Mouse (Mus musculus): ENCODE results near the gene Agmat. TPM values are rescaled to one million over a fixed set of nuclear protein-coding genes. Genes with fewer than 3 reads are reported as not detected.
A peak's percentile ranks its signal among the peaks of the same experiment; 100 is the strongest.

Gene Agmat
- total RNA-seq (2022), result 10 to 100 TPM in 3 of 4 experiments, 1 to 10 TPM in 1; 9.4 to 59.0 (median 32.8) TPM

DNA sequence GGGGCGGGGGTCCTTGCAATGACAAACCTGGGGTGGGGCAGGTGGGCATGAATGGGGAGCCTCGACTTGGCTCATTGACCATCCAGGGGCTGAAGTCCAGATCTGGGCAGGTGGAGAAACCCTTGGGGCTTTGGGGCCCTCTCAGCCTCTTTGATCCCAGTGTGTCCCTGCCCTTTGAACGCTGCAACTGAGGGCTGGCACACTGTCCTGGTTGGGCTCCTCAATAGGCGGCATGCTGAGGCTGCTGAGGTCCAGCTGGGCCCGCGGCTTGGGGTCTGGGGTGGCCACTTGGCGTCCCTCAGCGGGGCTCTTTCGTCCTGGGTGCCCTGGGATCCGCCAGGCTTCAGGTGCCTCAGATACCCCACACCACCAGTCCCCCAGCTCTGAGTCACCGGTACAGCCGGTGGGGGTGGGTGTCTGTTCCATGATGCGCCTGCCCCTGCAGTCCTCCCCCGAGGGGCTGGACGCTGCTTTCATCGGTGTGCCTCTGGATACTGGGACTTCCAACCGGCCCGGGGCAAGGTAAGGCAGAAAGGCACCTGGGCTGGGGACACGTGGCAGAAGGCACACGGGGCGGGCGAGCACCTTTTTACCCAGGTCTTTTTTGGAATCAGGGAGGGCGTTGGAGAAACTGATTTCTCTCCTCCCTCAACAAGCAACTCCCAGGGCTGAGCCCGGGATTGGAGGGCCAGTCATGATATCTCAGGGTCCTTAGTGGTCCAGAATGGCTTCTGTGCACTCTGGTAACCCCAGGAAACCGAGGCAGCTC is at the start of gene Agmat:
Agmat (plus strand) TSS at position 95 of the 769 bp plus-strand sequence.
- DNase-seq, result no peak

DNA sequence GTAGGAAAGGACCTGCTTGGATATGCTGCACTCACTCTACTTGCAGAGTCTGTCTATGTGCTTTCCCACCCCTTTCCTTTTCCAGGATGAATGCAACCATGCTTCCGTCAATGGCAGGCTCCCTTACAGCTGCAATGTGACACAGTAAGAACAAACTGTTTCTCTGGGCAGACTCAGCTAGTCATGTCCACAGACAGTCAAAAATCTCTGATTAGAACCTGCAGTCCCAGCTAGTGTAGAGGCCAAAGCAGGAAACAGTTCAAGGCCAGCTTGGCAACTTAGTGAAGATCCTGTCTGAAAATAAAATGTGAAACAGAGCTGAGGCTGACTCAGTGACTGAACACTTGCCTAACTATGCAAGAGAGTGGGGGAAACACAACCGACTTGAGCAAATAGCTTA is 41.8 kb upstream of the Agmat start:
- peak; percentile 41 for DNase-seq

DNA sequence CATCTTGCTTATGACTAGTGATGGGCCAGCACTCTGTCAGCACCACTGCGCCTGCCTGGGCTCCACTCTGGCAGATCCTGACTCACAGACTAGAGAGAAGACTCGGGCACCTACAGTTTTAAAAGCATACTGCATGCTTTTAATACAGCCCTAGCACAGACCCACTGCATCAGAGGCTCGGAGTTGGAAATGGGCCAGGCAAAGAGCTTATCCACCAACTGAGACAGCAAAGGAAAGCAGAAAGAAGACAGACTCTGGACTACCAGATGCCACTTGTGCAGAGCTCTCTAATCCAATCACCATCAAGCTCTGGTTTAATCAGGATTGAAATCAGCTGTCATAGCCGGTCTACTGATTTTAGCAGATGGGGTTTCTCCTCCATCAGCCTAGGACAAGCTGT is 41.1 kb upstream of the Agmat start:
- DNase-seq, result no peak

DNA sequence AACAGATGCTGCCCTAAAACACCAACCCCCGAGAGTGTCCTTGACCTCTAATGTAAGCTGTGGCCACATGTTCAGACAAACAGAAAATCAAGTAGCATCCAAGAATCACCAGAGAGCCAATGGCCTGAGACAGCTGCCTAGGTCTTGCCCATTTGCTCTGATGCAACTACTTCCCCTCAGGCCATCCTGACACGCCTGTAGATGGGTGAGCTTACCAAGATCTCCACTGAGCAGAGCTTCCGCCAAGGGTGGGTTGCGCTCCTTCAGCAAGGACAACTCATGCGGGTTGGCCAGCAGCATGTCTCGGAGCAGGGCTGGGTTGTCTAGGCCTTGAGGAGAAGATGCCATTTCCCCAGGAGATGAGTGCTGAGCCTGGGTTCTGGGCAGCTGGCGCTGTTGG is 38.5 kb upstream of the Agmat start:
- DNase-seq, result no peak

DNA sequence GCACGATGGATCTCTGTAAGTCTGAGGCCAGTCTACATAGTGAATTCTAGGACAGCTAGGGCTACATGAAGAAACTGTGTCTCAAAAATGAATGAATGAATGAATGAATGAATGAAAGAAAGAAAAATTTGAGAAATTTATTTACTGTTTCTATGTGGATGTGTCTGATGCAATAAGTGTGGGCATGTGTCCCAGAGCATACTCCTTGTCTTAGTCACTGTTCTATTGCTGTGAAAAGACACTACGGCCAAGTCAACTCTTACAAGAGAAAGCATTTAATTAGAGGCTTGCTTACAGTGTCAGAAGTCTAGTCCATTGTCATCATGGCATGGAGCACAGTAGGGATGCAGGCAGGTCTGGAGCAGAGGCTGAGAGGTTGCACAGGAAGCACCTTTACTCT is 37.5 kb upstream of the Agmat start:
- DNase-seq, result no peak

DNA sequence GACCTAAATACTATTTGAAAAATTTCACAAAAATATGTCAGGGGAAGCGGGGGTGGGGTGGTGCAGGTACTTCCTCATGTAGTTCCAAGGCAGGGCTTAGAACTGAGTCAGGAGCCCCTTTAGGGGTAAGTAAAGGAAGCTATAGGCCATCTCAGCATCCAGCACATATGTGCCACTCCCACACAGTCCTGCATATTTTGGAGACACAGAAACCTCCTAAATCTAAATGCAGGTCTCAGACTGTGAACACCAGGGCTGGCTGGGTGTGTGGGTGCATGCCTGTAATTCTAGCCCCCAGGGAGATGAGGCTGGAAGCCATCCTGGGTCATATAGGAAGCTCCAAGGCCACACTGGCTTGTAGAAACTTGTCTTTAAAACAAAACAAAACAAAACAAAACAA is 35.2 kb upstream of the Agmat start:
- DNase-seq, result no peak

DNA sequence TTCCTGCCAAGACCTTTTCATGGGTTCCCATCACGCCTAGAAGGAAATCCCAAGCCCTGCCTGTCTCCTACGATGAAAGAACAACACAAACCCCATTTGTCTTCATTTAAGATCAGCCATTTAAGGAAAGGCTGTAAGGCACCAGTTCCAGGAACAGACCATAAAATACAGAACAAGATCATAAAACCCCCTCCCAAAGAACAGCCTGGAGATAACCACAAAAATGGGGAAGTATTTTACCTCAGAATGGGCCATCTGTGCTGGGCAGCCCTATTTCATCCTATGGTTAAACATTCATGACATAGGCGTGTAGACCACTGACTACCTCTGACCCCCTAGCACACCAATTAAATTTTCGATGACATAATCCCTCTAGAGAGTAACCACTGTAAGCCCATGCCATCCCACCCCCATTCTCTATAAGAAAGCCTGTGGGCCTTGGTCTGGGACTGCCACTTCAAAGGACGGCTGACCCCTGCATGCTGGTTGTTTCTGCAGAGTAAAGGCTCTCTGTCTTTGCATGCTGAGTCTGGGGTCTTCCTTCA is 32.8 kb upstream of the Agmat start:
- DNase-seq, result no peak

DNA sequence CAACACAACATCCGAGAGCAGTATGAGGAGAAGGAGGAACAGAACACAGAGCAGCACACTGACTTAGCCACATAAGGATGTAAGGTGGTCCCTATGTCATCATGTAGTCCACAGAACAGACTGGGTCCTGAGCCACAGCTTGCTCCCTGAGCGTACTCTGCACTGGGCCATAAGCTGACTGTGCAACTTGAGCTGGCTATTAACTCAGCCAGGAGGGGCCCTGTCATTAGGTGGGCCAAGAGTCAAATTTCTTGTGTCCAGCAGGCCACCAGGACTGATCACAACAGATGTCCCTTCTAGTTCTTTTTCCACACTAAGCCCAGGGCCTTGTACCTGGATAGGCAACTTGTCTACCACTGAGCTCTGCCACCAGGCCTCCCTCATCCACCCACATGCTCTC is 31.4 kb upstream of the Agmat start:
- DNase-seq, result no peak

DNA sequence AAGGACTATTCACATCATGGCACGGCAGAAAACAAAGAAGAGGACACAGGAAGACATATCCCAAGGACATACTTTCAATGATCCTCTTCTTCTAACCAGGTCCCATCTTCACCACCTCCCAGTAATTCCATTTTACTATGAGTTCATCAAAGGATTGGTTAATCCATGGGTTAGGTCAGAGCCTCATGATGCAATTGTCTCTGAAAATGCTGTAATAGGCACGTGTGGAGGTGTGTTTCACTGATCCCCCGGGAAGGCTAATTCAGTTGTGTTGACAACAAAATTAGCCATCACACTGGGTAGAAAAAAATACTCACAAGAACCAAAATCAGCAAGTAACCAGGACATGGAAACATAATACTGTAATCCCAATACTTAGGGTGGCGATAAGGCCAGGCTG is 28.8 kb upstream of the Agmat start:
- DNase-seq, result no peak

DNA sequence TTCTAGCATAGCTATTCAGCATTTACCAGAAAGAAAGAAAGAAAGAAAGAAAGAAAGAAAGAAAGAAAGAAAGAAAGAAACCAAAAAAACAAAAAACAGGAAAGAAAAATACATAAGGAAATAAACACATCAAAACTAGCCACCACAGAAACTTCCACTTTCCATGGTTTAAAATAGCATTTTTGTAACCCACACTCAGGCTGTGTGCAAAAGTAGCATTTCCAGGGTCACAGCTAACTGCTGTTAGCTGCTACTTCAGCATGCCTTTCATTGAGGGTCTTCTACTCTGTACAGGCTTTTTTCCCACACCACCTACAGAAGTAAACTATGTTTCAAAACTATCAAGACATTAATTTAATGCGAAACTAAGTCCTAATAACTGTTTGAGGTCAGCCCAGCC is 27.2 kb upstream of the Agmat start:
- DNase-seq, result no peak

DNA sequence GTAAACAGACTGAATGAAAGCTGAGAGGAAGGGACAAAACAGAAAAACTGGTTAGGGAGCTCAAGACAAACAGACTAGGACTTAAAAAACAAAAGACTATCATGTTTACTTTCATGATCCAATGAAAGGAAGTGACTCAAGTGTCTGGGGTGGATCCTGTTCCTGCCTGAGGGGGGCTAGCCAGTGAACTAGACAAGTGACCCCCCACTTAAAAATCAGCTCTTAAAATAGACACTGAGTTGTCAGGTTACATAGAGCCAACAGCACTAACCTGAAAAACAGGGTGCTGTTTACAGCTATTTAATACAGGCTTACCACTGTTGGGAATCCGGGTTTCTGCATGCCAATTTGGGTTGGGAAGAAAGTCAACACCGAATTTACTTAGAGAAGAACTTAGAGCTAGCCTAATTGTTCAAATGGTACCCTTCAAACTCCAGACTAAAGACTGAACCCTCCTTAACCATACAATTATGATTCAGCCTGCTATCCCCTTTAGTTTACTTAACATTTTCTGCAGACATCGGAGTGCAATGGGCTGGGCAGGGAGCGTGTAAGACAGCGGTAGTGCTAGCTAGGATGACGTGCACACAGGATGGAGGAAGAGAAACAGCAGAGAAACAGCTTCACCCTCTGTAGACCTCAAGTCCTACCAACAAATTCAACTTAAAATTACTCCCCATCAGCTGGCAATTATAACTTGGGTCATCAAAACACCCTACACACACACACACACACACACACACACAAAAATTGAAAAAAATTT is 25.5 kb upstream of the Agmat start:
- DNase-seq, result no peak

DNA sequence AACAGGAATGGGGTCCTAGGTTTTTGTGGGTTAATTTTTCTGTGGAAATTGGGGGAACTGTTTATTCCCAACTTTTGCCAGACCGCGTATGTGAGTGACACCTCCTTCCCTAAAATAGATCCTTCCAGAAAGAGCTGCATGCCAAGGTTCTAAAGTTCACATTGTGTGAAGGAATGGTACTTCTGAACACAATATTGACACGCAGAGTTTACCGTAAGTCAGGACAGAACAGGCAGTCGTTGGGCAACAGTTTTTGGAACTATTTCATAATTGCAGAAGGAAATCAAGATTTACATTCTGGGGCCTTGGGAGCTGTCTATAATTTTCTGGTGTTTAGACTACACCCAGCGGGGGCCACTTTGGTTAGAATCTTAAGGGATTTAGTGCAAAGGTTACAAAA is 24.5 kb upstream of the Agmat start:
- DNase-seq, result no peak

DNA sequence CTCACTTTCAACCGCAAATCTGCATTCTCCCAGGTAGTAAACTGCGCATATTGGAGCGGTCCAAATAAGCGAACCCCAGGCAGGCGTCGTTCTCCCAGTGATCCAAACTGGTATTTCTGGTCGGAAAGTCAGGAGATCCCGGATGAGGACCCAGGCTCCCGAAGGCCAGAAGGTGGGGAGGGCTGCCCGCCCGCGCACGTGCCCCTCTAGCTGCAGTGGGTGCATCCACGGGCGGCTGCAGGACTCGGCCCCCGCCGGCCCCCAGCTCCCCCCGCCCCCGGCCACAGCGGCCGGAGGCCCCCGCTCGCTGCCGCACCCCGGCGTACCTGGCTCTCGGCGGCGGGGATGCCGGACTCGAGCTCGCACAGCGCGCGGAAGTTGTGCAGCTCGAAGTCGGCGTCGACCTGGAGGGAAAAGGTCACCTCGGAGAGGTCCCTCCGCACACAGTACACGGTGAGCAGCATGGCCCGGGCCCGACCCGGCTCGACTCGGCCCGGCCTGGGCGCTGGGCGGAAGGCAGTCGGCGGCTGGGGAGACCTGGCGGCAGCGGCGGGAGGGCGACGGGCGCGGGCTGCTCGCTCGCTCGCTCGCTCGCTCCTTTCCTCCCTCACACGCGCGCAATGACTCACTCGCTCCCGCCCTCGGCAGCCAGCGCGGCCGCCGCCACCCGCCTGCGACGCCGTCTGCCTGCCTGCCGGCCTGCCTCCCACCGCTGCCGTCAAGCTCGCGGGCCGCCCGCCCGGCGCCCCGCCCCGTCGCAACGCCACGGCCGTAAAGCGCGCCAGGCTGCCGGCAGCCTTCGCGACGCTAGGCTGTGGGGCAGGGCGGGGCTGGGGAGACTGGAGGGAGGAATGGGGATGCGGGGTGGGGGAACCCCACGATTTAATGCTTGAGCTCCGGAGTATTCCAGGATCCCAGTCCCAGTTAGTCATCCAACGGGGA is 23.5 kb upstream of the Agmat start, which contains the start of gene Ddi2:
Ddi2 (minus strand) TSS at position 689 of the 942 bp plus-strand sequence.
- peak; percentile 84 for DNase-seq

DNA sequence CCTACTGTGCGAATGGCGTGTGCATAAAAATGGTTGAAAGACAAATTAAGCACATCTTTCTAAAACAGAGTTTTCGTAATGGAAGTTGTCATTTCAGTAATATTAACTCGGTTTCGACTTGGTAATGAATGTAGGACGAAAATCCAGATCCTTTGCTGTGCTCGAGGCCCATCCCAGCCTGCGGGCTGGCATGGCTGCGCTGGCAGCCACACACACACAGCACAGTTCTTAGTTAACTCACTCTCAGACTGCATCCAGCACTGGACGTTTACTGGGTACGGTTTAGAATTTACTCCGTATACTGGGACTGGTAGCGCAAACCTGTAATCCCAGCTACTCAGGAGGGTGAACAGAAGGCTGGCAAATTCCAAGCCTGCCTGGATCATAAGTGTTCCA is 22.8 kb upstream of the Agmat start:
- DNase-seq, result no peak

DNA sequence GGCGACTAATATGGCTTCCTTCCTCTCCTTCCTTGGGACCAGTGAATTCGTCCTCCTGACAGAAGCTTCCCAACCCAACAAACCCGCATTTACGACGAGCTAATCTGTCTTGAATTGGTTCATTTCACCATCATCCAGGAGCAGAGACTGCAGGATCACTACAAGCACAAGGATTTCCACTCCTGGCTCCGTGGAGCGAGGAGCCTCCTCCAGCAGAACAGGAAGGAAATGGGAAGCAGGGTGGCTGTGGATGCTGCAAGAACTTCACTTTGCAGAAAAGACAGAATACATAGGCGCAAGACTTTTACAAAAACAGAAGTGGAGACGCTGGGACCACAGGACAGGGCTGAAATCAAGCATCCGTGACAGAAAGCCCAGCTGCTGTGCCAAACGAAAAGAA is 21.9 kb upstream of the Agmat start:
- DNase-seq, result no peak

DNA sequence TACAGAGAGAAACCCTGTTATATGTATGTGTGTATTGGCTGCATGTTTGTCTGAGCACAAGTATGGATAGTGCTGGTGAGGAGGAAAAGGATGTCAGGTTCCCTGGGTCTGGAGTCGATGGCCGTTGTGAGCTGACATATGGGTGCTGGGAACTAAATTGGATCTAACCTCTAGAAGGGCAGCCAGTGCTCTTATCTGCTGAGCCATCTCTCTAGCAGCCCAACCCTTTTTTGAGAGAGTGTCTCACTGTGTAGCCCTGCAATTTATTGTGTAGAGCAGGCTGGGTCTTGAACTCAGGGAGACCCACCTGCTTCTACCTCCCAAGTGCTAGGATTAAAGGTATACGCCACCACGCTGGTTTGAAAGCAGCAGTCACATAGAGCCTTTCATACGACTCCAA is 21.2 kb upstream of the Agmat start:
- no peak for DNase-seq

DNA sequence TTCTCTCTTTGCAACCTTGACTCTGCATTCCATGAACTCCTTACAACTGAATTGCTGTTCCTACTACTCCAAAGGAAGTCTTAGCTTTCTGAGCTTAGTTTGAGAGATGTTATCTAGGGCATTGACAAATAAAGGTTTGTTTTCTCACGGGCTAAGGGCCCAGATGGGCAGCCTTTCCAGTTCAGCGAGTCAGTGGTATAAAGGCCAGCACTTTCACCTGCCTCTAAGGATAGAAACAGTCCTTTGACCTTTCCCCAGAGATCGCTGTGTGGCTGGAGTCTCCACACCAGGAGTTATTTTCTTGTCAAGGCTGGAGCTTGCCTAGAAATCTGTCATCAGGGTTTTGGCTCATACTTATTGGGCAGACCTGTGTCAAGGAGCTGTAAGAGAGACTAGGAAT is 20.7 kb upstream of the Agmat start:
- DNase-seq, result no peak

DNA sequence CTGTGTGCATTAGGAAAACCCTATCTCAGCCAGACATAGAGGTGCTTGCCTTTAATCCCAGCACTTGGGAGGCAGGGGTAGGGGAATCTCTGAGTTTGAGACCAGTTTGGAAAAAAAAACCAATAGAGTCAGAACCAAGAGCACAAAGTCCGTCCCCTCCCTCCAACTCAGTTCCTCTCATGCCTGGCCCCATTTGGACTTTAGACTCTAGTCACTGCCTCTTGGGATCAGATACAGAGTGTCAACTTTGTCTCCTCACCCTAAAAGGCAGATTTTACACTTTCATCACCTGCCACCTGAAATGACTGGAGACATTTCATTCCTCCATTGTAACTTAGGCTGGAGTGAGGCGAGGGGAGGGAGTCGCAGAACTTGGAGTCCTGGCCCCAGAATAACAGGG is 17.2 kb upstream of the Agmat start:
- DNase-seq, result no peak

DNA sequence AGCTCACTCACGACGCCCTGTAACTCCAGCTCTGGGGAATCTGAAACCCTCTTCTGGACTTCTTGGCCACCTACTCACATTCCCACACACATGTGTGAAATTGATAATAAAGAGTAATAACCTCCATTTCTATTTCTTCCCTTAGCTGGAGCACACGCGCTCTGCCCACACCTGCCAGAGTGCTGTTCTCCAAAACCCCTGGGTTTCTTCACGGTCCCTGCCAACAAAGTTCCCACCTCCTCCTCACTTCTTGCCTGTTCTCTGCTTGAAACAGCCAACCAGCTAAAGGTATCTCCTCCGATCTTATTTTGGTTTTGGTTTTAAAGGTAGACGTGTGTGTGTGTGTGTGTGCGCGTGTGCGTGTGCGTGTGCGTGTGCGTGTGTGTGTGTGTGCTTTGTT is 16.1 kb upstream of the Agmat start:
- no peak for DNase-seq

DNA sequence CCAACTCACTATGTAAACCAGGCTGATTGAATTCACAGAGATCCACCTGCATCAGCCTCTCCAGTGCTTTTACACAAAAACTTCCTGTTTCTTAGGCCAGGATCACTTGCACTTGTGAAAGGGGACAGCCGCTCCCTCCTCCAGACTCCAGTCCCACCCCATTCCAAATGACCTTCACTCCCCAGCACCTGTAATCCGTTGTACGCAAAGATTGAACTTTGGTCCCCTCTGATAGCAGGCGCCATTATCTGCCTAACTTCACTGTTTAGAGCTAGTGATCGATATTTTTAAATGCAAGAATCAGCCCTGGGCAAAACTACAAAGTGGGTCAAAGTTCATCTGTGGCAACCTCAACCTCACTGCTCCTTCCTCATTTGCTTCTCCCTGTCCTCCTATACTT is 14.7 kb upstream of the Agmat start:
- DNase-seq, result no peak

DNA sequence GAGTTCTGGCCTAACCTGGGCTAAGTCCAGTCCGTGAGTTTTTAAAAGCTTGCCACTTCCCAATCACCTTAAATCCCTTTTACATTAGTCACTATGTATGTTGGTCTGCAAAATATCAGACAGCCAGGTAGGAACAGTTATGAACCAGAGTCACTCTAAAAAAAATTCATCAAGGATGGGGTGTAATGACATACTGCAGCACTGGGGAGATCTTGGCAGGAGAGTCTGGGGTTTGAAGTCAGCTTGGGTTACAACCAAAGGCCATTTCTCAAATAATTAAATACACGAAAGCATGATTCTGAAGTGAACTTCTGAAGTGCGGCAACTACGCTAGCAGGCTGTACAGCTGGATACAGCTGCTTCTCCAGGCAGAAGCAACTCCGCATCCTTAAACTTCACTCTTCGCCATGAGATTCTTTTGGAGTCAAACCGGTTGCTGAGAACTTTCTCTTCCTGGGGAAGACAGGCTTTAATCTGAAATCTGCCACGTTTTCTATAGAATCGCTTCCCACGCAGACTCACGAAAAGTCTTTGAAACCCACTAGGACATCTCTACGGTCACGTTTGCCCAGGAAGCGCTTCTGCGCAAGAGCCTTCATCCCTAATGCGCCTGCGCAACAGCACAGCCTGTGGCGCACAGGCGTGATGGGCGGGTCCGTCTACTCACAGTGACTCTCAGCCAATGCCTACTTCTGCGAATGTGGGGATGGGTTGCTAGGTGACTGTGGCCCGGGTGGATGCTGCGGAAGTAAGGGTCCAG is 11.8 kb upstream of the Agmat start:
- peak; percentile 89 for DNase-seq

DNA sequence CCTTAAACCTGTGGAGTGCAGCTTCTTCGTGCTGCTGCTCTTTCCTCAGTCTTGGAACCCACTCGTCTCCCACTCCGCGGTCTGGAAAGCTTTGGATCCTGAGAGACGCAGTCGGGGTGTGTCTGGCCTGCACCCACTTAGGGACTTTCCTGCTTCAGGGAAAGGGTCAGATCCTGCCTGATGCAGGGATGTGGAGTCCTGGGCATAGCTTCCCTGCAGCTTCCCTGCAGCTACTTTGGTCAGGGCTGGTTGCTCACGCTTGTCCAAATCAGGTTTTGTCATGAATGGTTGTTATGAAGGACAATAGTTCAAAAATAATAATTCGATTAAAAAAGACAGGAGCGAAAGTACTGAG is 11.3 kb upstream of the Agmat start:
- no peak for DNase-seq

Measured in adrenal gland, adult 8-10 months (tissue).